Mouse (Mus musculus): ENCODE results near the gene Brinp1.

Gene Brinp1

DNA sequence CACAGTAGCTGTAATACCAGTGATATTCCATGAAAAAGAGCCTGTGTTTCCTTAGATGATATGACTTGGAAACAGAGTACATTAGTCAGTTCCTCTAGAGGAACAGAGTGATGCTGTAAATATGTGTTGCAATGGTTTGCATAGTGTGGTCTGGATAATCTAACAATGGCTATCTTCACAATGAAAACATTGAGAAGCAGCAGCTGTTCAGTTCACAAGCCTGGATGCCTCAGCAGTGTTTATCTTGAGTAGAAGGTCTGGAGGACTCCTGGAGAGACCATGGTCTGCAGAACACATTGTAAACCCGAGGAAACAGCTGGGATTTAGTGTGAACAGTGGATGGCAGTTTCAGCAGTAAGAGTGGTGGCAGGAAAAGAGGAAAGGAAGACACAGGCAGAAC lies 233.2 kb downstream of the Brinp1 start:
- Histone ChIP-seq H3K27me3 (ENCODE audit: insufficient read depth, low read length) (no peaks in the 10 kb centered on the region), H3K4me3 (replicated peaks; ENCODE audit: low read length) (no peak overlapping the region)
- TF ChIP-seq CTCF (conservative IDR thresholded peaks at IDR 0.05; ENCODE audit: low read length) (no peak), POU5F1 (IDR thresholded peaks at IDR 0.05; ENCODE audit: borderline replicate concordance, low read length) (no peak), NANOG (IDR thresholded peaks at IDR 0.05; ENCODE audit: borderline replicate concordance, low read length) (no peak)

More for the DNA sequence above, 233.2 kb downstream of the Brinp1 start:
- no peaks in the 10 kb centered on the region; the same call in 1 of the 2 replicates for H3K9me3 ChIP-seq (ENCODE audit: low read length)
- H3K36me3 ChIP-seq (ENCODE audit: insufficient read depth, low read length): no peaks in the 10 kb centered on the region
- no peaks in the 10 kb centered on the region for H3K4me1 ChIP-seq (replicated peaks; ENCODE audit: low read depth, low read length)
